Mouse (Mus musculus) olfactory bulb, adult 2 months (tissue): Measurements from ENCODE around the gene Mrps23. TPM values are rescaled to one million over a fixed set of nuclear protein-coding genes. Genes with fewer than 3 reads are reported as not detected.

Source experiments
- H3K27ac ChIP-seq: fragments of 200-500 bp; 2 replicates; pipeline ENCODE4 v1.5.1; 2012; ENCODE audit warnings: low read depth, low read length; ENCODE audit not compliant: insufficient read depth
- H3K4me1 ChIP-seq: fragments of 200-500 bp; 2 replicates; pipeline ENCODE4 v1.6.1; 2012; ENCODE audit warnings: low read length; ENCODE audit not compliant: control insufficient read depth, insufficient read depth
- H3K4me3 ChIP-seq: fragments of 200-500 bp; 2 replicates; pipeline ENCODE4 v1.5.1; 2012; ENCODE audit warnings: mild to moderate bottlenecking, low read depth, low read length, moderate library complexity; ENCODE audit not compliant: insufficient read depth
- CTCF ChIP-seq: fragments of 200-500 bp; IDR thresholded peaks from 2 replicates; pipeline ENCODE4 v1.5.1; 2012; ENCODE audit warnings: low read depth, mild to moderate bottlenecking, low read length, moderate library complexity; ENCODE audit not compliant: insufficient read depth
- POLR2A ChIP-seq: fragments of 200-500 bp; IDR thresholded peaks from 2 replicates; pipeline ENCODE4 v1.6.1; 2012; ENCODE audit warnings: mild to moderate bottlenecking, low read depth, low read length, moderate library complexity; ENCODE audit not compliant: insufficient read depth
- WGBS: fragments of 180-500 bp; shearing (Covaris S2); methylation state at CpG from one replicate; pipeline ENCODE4 v1.1.7; 2018; 5-methylcytosine and 5-hydroxymethylcytosine counted together
- polyA plus RNA-seq: library from polyadenylated mRNA; stranded (reverse); fragments of >200 nt; gene quantifications from 2 replicates; pipeline ENCODE4 v1.2.4, GENCODE M21; 2012; ENCODE audit warnings: low replicate concordance; ENCODE audit not compliant: missing spikeins, insufficient read depth, insufficient read length

Gene Mrps23
- polyA plus RNA-seq, 1 experiment = not detected

GRCm38 (mm10) chr11:88252767-88253513 is 48.8 kb downstream of the Mrps23 start:
- Histone ChIP-seq H3K4me3 (no peak overlapping the region), H3K27ac (peak overlapping the region; percentile 50), H3K4me1 (peaks cover 13% of the 10 kb centered on the region)
- TF ChIP-seq CTCF = no peak
- no peak for TF ChIP-seq POLR2A
- 33% methylated on average over 14 of the region's 18 CpGs for WGBS

- 57% methylated on average over 7 of the region's 7 CpGs for WGBS
- Histone ChIP-seq H3K4me1 (peaks cover 13% of the 10 kb centered on the region), H3K4me3 (no peak overlapping the region), H3K27ac (peak overlapping the region; percentile 50; the same call in 1 of the 2 replicates)
- no peak for TF ChIP-seq POLR2A
- TF ChIP-seq CTCF = no peak
These were observed 49.5 kb downstream of the Mrps23 start for GRCm38 (mm10) chr11:88253514-88254167.

- TF ChIP-seq POLR2A (no peak), CTCF (no peak)
- 85% methylated on average over 4 of the region's 4 CpGs for WGBS
- Histone ChIP-seq H3K27ac (no peak overlapping the region), H3K4me3 (no peak overlapping the region), H3K4me1 (peaks cover 10% of the 10 kb centered on the region)
These were observed 53.5 kb downstream of the Mrps23 start for GRCm38 (mm10) chr11:88257700-88258099.

- H3K4me3 ChIP-seq = no peak overlapping the region
- 87% methylated on average over 4 of the region's 4 CpGs for WGBS
- H3K27ac ChIP-seq = no peak overlapping the region
- no peak for TF ChIP-seq POLR2A
- TF ChIP-seq CTCF = no peak
- H3K4me1 ChIP-seq = peaks cover 8% of the 10 kb centered on the region; the same call in 1 of the 2 replicates
These were observed 54.0 kb downstream of the Mrps23 start for GRCm38 (mm10) chr11:88258212-88258611.

- Histone ChIP-seq H3K27ac (no peak overlapping the region), H3K4me3 (no peak overlapping the region), H3K4me1 (peaks cover under 1% of the 10 kb centered on the region; the same call in 1 of the 2 replicates)
- TF ChIP-seq CTCF (no peak), POLR2A (no peak)
- WGBS = 78% methylated on average over 7 of the region's 7 CpGs
These were observed 56.3 kb downstream of the Mrps23 start for GRCm38 (mm10) chr11:88260463-88260862.

Other genes starting within 250 kb of the Mrps23 start
- gene Dynll2, start 216.9 kb upstream of the Mrps23 start, polyA plus RNA-seq = 187 and 444 TPM in 2 replicates
- gene Srsf1, start 157.0 kb upstream of the Mrps23 start, polyA plus RNA-seq = 341 and 667 TPM in 2 replicates
- gene Vezf1, start 136.1 kb upstream of the Mrps23 start, polyA plus RNA-seq = not detected in 2 replicates
- gene Cuedc1, start 106.3 kb upstream of the Mrps23 start, polyA plus RNA-seq = not detected in 2 replicates
- gene Ccdc182, start 89.7 kb downstream of the Mrps23 start, polyA plus RNA-seq = not detected in 2 replicates